Mouse (Mus musculus) G1E-ER4 (cell line): ENCODE data around the gene Rab11fip5. TPM values are rescaled to one million over a fixed set of nuclear protein-coding genes. Genes with fewer than 3 reads are reported as not detected.

Experiments used
- GATA1 ChIP-seq: IDR thresholded peaks from one replicate; pipeline ENCODE4 v1.8.0; 2012; ENCODE audit warnings: low read length, inconsistent platforms
- polyA plus RNA-seq: library from polyadenylated mRNA; stranded (reverse); fragments of >175 nt; gene quantifications from 2 replicates; pipeline ENCODE4 v1.2.3, GENCODE M21; 2012

Rab11fip5 gene
- 0.70 and 0.85 TPM in 2 replicates for polyA plus RNA-seq

- TF ChIP-seq GATA1, result no peak
Measured at GRCm38 (mm10) chr6:85373951-85374733, at the start of gene Rab11fip5. Gene Rab11fip5 (minus strand): TSS chr6:85374634.

- no peak for TF ChIP-seq GATA1
Measured at GRCm38 (mm10) chr6:85423836-85424379, 49.5 kb upstream of the Rab11fip5 start, which contains the start of gene Noto. Gene Noto (plus strand): TSS chr6:85423886.

GRCm38 (mm10) chr6:85419150-85419549 lies 44.7 kb upstream of the Rab11fip5 start:
- TF ChIP-seq GATA1, result no peak

- no peak for TF ChIP-seq GATA1
Measured at GRCm38 (mm10) chr6:85415829-85416228, 41.4 kb upstream of the Rab11fip5 start.

- no peak for TF ChIP-seq GATA1
Measured at GRCm38 (mm10) chr6:85410771-85411273, 36.4 kb upstream of the Rab11fip5 start.

GRCm38 (mm10) chr6:85409003-85409402 lies 34.6 kb upstream of the Rab11fip5 start:
- no peak for TF ChIP-seq GATA1

GRCm38 (mm10) chr6:85403039-85403438 lies 28.6 kb upstream of the Rab11fip5 start:
- no peak for TF ChIP-seq GATA1

GRCm38 (mm10) chr6:85402613-85403012 lies 28.2 kb upstream of the Rab11fip5 start:
- no peak for TF ChIP-seq GATA1

- TF ChIP-seq GATA1, result no peak
Measured at GRCm38 (mm10) chr6:85399715-85400114, 25.3 kb upstream of the Rab11fip5 start.

GRCm38 (mm10) chr6:85397165-85397564 lies 22.7 kb upstream of the Rab11fip5 start:
- TF ChIP-seq GATA1, result no peak

GRCm38 (mm10) chr6:85395360-85395759 lies 20.9 kb upstream of the Rab11fip5 start:
- TF ChIP-seq GATA1, result no peak

GRCm38 (mm10) chr6:85391803-85392202 lies 17.4 kb upstream of the Rab11fip5 start:
- TF ChIP-seq GATA1, result no peak

GRCm38 (mm10) chr6:85388608-85389007 lies 14.2 kb upstream of the Rab11fip5 start:
- no peak for TF ChIP-seq GATA1

- no peak for TF ChIP-seq GATA1
Measured at GRCm38 (mm10) chr6:85382791-85383190, 8.4 kb upstream of the Rab11fip5 start.

- no peak for TF ChIP-seq GATA1
Measured at GRCm38 (mm10) chr6:85381648-85382020, 7.2 kb upstream of the Rab11fip5 start.

- no peak for TF ChIP-seq GATA1
Measured at GRCm38 (mm10) chr6:85380901-85381647, 6.6 kb upstream of the Rab11fip5 start.

- TF ChIP-seq GATA1, result no peak
Measured at GRCm38 (mm10) chr6:85380201-85380900, 5.9 kb upstream of the Rab11fip5 start.
